Mouse (Mus musculus) hindbrain, embryonic 13.5 days (tissue): Measurements from ENCODE around the gene Cdkl2. TPM values are rescaled to one million over a fixed set of nuclear protein-coding genes. Genes with fewer than 3 reads are reported as not detected.
A peak's percentile ranks its signal among the peaks of the same experiment; 100 is the strongest.

Source experiments
- ATAC-seq: fragments of 200-750 bp; cut with Nextera tagmentation; 2 replicates; pipeline ENCODE4 v1.8.0; 2017; ENCODE audit warnings: moderate TSS enrichment; ENCODE audit not compliant: low FRiP score
- H3K27ac ChIP-seq: fragments of 300-500 bp; sonication (generic); 2 replicates; pipeline ENCODE4 v1.5.1; 2015; ENCODE audit warnings: inconsistent platforms, mild to moderate bottlenecking, moderate library complexity
- H3K27me3 ChIP-seq: fragments of 300-500 bp; sonication (generic); 2 replicates; pipeline ENCODE4 v1.6.1; 2015; ENCODE audit warnings: mild to moderate bottlenecking, inconsistent platforms
- H3K36me3 ChIP-seq: fragments of 300-500 bp; sonication (generic); 2 replicates; pipeline ENCODE4 v1.6.1; 2015; ENCODE audit warnings: mild to moderate bottlenecking, inconsistent platforms
- H3K4me1 ChIP-seq: fragments of 300-500 bp; sonication (generic); replicated peaks from 2 replicates; pipeline ENCODE4 v1.6.1; 2015; ENCODE audit warnings: inconsistent platforms
- H3K4me2 ChIP-seq: fragments of 300-500 bp; sonication (generic); 2 replicates; pipeline ENCODE4 v1.6.1; 2015; ENCODE audit warnings: inconsistent platforms, mild to moderate bottlenecking, moderate library complexity
- H3K4me3 ChIP-seq: fragments of 300-500 bp; sonication (generic); 2 replicates; pipeline ENCODE4 v1.5.1; 2015; ENCODE audit warnings: mild to moderate bottlenecking, inconsistent platforms
- H3K9ac ChIP-seq: fragments of 300-500 bp; sonication (generic); 2 replicates; pipeline ENCODE4 v1.6.1; 2015; ENCODE audit warnings: mild to moderate bottlenecking, inconsistent platforms
- H3K9me3 ChIP-seq: fragments of 300-500 bp; sonication (generic); 2 replicates; pipeline ENCODE4 v1.6.1; 2016; ENCODE audit warnings: inconsistent platforms
- WGBS: fragments of 180-500 bp; shearing (Covaris S2); methylation state at CpG from one replicate; pipeline ENCODE4 v1.1.7; 2015; 5-methylcytosine and 5-hydroxymethylcytosine counted together
- polyA plus RNA-seq: library from polyadenylated mRNA; unstranded; fragments of >200 nt; fragmentation: Nextera tagmentation; extraction: Ambion mirVana; gene quantifications from 2 replicates; pipeline ENCODE4 v1.2.1, GENCODE M21; 2015

Cdkl2 gene
- polyA plus RNA-seq, 1 experiment from 2014 or later, result 5.1 TPM

GRCm38 (mm10) chr5:91989261-91989660 is 54.4 kb downstream of the Cdkl2 start:
- Histone ChIP-seq H3K36me3 (no peaks in the 10 kb centered on the region), H3K27me3 (no peaks in the 10 kb centered on the region), H3K9ac (no peak overlapping the region), H3K4me3 (no peak overlapping the region), H3K4me1 (no peaks in the 10 kb centered on the region), H3K9me3 (no peaks in the 10 kb centered on the region), H3K4me2 (no peak overlapping the region), H3K27ac (no peak overlapping the region)
- no peak for ATAC-seq
- WGBS, result 70% methylated on average over 9 of the region's 9 CpGs

- H3K27ac ChIP-seq, result no peak overlapping the region
- H3K36me3 ChIP-seq, result no peaks in the 10 kb centered on the region
- 84% methylated on average over 2 of the region's 2 CpGs for WGBS
- H3K27me3 ChIP-seq, result no peaks in the 10 kb centered on the region
- H3K9me3 ChIP-seq, result no peaks in the 10 kb centered on the region
- H3K4me3 ChIP-seq, result no peak overlapping the region
- H3K9ac ChIP-seq, result no peak overlapping the region
- H3K4me2 ChIP-seq, result no peak overlapping the region
- H3K4me1 ChIP-seq, result no peaks in the 10 kb centered on the region
- ATAC-seq, result no peak
Observed at GRCm38 (mm10) chr5:91987799-91988198, 55.9 kb downstream of the Cdkl2 start.

GRCm38 (mm10) chr5:91987236-91987635 is 56.4 kb downstream of the Cdkl2 start, which contains the start of gene Odaph:
Odaph (plus strand) TSS chr5:91987475.
- no peak for ATAC-seq
- H3K36me3 ChIP-seq, result no peaks in the 10 kb centered on the region
- no peaks in the 10 kb centered on the region for H3K27me3 ChIP-seq
- H3K9me3 ChIP-seq, result no peaks in the 10 kb centered on the region
- 56% methylated on average over 4 of the region's 4 CpGs for WGBS
- no peak within 1 kb of the TSS for H3K27ac ChIP-seq
- no peak within 1 kb of the TSS for H3K4me3 ChIP-seq
- H3K4me2 ChIP-seq, result no peak within 1 kb of the TSS
- H3K4me1 ChIP-seq, result no peaks in the 10 kb centered on the region
- no peak within 1 kb of the TSS for H3K9ac ChIP-seq

GRCm38 (mm10) chr5:91985721-91986120 is 58.0 kb downstream of the Cdkl2 start:
- H3K9ac ChIP-seq, result no peak overlapping the region
- no peak overlapping the region for H3K4me2 ChIP-seq
- no peak for ATAC-seq
- no peaks in the 10 kb centered on the region for H3K36me3 ChIP-seq
- no peaks in the 10 kb centered on the region for H3K9me3 ChIP-seq
- no peak overlapping the region for H3K27ac ChIP-seq
- no peaks in the 10 kb centered on the region for H3K27me3 ChIP-seq
- 64% methylated on average over 2 of the region's 2 CpGs for WGBS
- H3K4me1 ChIP-seq, result no peaks in the 10 kb centered on the region
- H3K4me3 ChIP-seq, result no peak overlapping the region

GRCm38 (mm10) chr5:91983490-91983889 is 60.2 kb downstream of the Cdkl2 start:
- H3K36me3 ChIP-seq, result no peaks in the 10 kb centered on the region
- ATAC-seq, result no peak
- WGBS, result 78% methylated on average over 2 of the region's 2 CpGs

GRCm38 (mm10) chr5:91981176-91981840 is 62.4 kb downstream of the Cdkl2 start:
- 95% methylated on average over 11 of the region's 11 CpGs for WGBS
- Histone ChIP-seq H3K27ac (no peak overlapping the region), H3K4me3 (no peak overlapping the region), H3K9me3 (no peaks in the 10 kb centered on the region), H3K27me3 (no peaks in the 10 kb centered on the region), H3K4me2 (no peak overlapping the region), H3K36me3 (no peaks in the 10 kb centered on the region), H3K9ac (no peak overlapping the region), H3K4me1 (no peaks in the 10 kb centered on the region)
- no peak for ATAC-seq

More at GRCm38 (mm10) chr5:91983490-91983889, 60.2 kb downstream of the Cdkl2 start:
- no peak overlapping the region for H3K4me3 ChIP-seq
- no peaks in the 10 kb centered on the region for H3K4me1 ChIP-seq
- H3K27me3 ChIP-seq, result no peaks in the 10 kb centered on the region
- no peaks in the 10 kb centered on the region for H3K9me3 ChIP-seq
- no peak overlapping the region for H3K9ac ChIP-seq
- no peak overlapping the region for H3K27ac ChIP-seq
- H3K4me2 ChIP-seq, result no peak overlapping the region

- no peaks in the 10 kb centered on the region for H3K36me3 ChIP-seq
- H3K9me3 ChIP-seq, result no peaks in the 10 kb centered on the region
- no peak overlapping the region for H3K9ac ChIP-seq
- H3K27ac ChIP-seq, result no peak overlapping the region
- no peak overlapping the region for H3K4me3 ChIP-seq
- no peak overlapping the region for H3K4me2 ChIP-seq
- no peak for ATAC-seq
- WGBS, result 91% methylated on average over 2 of the region's 2 CpGs
- no peaks in the 10 kb centered on the region for H3K4me1 ChIP-seq
- H3K27me3 ChIP-seq, result no peaks in the 10 kb centered on the region
Observed at GRCm38 (mm10) chr5:91977397-91977770, 66.3 kb downstream of the Cdkl2 start.

GRCm38 (mm10) chr5:91976566-91977396 is 66.9 kb downstream of the Cdkl2 start:
- Histone ChIP-seq H3K27me3 (no peaks in the 10 kb centered on the region), H3K4me1 (no peaks in the 10 kb centered on the region), H3K27ac (no peak overlapping the region), H3K4me2 (no peak overlapping the region), H3K9me3 (no peaks in the 10 kb centered on the region), H3K4me3 (no peak overlapping the region), H3K9ac (no peak overlapping the region), H3K36me3 (no peaks in the 10 kb centered on the region)
- ATAC-seq, result no peak
- 77% methylated on average over 10 of the region's 10 CpGs for WGBS

- no peak for ATAC-seq
- Histone ChIP-seq H3K9me3 (no peaks in the 10 kb centered on the region), H3K27me3 (no peaks in the 10 kb centered on the region), H3K27ac (no peak overlapping the region), H3K4me1 (no peaks in the 10 kb centered on the region), H3K36me3 (no peaks in the 10 kb centered on the region; the same call in 1 of the 2 replicates), H3K4me3 (no peak overlapping the region), H3K4me2 (no peak overlapping the region), H3K9ac (no peak overlapping the region)
- 89% methylated on average over 9 of the region's 9 CpGs for WGBS
Observed at GRCm38 (mm10) chr5:91975758-91976157, 67.9 kb downstream of the Cdkl2 start.

- Histone ChIP-seq H3K4me3 (no peak overlapping the region), H3K36me3 (no peaks in the 10 kb centered on the region; the same call in 1 of the 2 replicates), H3K9ac (no peak overlapping the region), H3K4me2 (no peak overlapping the region), H3K9me3 (no peaks in the 10 kb centered on the region), H3K27me3 (no peaks in the 10 kb centered on the region), H3K27ac (no peak overlapping the region), H3K4me1 (no peaks in the 10 kb centered on the region)
- 93% methylated on average over 7 of the region's 7 CpGs for WGBS
- ATAC-seq, result no peak
Observed at GRCm38 (mm10) chr5:91974002-91974401, 69.7 kb downstream of the Cdkl2 start.

GRCm38 (mm10) chr5:91972046-91972445 is 71.6 kb downstream of the Cdkl2 start:
- Histone ChIP-seq H3K9me3 (no peaks in the 10 kb centered on the region), H3K4me3 (no peak overlapping the region), H3K27ac (no peak overlapping the region), H3K4me2 (no peak overlapping the region), H3K9ac (no peak overlapping the region), H3K27me3 (no peaks in the 10 kb centered on the region), H3K4me1 (no peaks in the 10 kb centered on the region), H3K36me3 (no peaks in the 10 kb centered on the region; the same call in 1 of the 2 replicates)
- ATAC-seq, result no peak
- WGBS, result 93% methylated on average over 3 of the region's 3 CpGs

GRCm38 (mm10) chr5:91962639-91963440 is 80.8 kb downstream of the Cdkl2 start, which contains the start of gene Rchy1:
Rchy1 (minus strand) TSS chr5:91963068.
- peaks cover under 1% of the 10 kb centered on the region; the same call in 1 of the 2 replicates for H3K36me3 ChIP-seq

More at GRCm38 (mm10) chr5:91962639-91963440, 80.8 kb downstream of the Cdkl2 start, which contains the start of gene Rchy1:
- H3K4me3 ChIP-seq, result peak within 1 kb of the TSS; percentile 80
- no peaks in the 10 kb centered on the region for H3K9me3 ChIP-seq
- no peaks in the 10 kb centered on the region for H3K27me3 ChIP-seq
- H3K4me1 ChIP-seq, result peaks cover 24% of the 10 kb centered on the region
- peak within 1 kb of the TSS; percentile 99 for H3K27ac ChIP-seq
- ATAC-seq, result peak; percentile 98
- H3K4me2 ChIP-seq, result peak within 1 kb of the TSS; percentile 60
- under 1% methylated on average over 65 of the region's 65 CpGs for WGBS
- H3K9ac ChIP-seq, result peak within 1 kb of the TSS; percentile 87
